Mouse (Mus musculus): ENCODE results near the gene Vmn1r163. TPM values are rescaled to one million over a fixed set of nuclear protein-coding genes. Genes with fewer than 3 reads are reported as not detected.
"Not testable (repeated sequence)": the region's sequence is repeated elsewhere in the genome, so short reads cannot be mapped to it uniquely, and the experiment has no call there.

Vmn1r163 gene
- polyA plus RNA-seq (2015; fragmentation: Nextera tagmentation; extraction: Ambion mirVana) = not detected in 2 replicates

GRCm38 (mm10) chr7:23055240-23055639 lies at the start of gene Vmn1r163:
Gene Vmn1r163 (plus strand): TSS chr7:23055540.
- WGBS (ENCODE audit: insufficient replicate concordance) = no CpG with 5 or more reads among the region's 1 CpGs
- H3K4me1 ChIP-seq (replicated peaks); ATAC-seq (ENCODE audit: low read depth): not testable (repeated sequence)

GRCm38 (mm10) chr7:23019823-23020222 lies 35.5 kb upstream of the Vmn1r163 start, which contains the start of gene Gm4216:
Gene Gm4216 (minus strand): TSS chr7:23019923.
- not testable (repeated sequence) for H3K27me3 ChIP-seq; H3K36me3 ChIP-seq; DNase-seq; H3K4me2 ChIP-seq; H3K4me3 ChIP-seq (replicated peaks); H3K9ac ChIP-seq; H3K27ac ChIP-seq; H3K9me3 ChIP-seq (replicated peaks); H3K4me1 ChIP-seq (replicated peaks); ATAC-seq (ENCODE audit: low read depth)
- WGBS (ENCODE audit: insufficient replicate concordance) = no CpG with 5 or more reads among the region's 3 CpGs

More at GRCm38 (mm10) chr7:23055240-23055639, at the start of gene Vmn1r163:
- H3K9me3 ChIP-seq (replicated peaks); H3K27ac ChIP-seq; H3K36me3 ChIP-seq; DNase-seq; H3K4me3 ChIP-seq (replicated peaks); H3K4me2 ChIP-seq; H3K9ac ChIP-seq; H3K27me3 ChIP-seq: not testable (repeated sequence)

DNA sequence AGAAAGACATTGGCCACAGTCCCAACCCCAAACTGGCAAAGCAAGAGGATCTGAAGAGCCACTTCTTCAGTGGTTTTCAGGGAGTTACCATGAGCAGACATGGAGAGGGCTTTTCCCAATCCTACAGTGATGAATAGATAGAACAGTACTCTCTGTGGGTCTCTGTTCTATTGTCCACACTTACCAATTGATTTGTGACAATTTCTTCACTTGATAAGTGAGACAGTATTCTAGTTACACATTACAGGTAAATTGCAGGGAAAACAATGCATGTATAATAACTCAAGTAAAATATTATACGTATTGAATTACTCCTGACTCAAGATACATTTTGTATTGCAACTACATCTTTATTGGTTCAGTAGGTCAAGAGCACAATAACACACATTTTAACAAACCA lies 12.0 kb downstream of the Vmn1r163 start, which contains the start of gene Gm8720:
Gene Gm8720, minus strand, starts transcription at position 101 of the 400 bp plus-strand sequence.
- DNase-seq; H3K4me3 ChIP-seq (replicated peaks); H3K4me1 ChIP-seq (replicated peaks); ATAC-seq (ENCODE audit: low read depth); H3K27me3 ChIP-seq; H3K9me3 ChIP-seq (replicated peaks); H3K9ac ChIP-seq; H3K4me2 ChIP-seq; H3K36me3 ChIP-seq; H3K27ac ChIP-seq: not testable (repeated sequence)
- WGBS (ENCODE audit: insufficient replicate concordance) = no CpG with 5 or more reads among the region's 1 CpGs

Other genes with a start within 250 kb of the Vmn1r163 start
- not detected in 2 replicates for gene Vmn1r159, start 211.9 kb upstream of the Vmn1r163 start, polyA plus RNA-seq (2015; fragmentation: Nextera tagmentation; extraction: Ambion mirVana)
- gene Vmn1r160, start 184.3 kb upstream of the Vmn1r163 start, polyA plus RNA-seq (2015; fragmentation: Nextera tagmentation; extraction: Ambion mirVana) = not detected in 2 replicates
- not detected in 2 replicates for gene Gm4214, start 70.9 kb upstream of the Vmn1r163 start, polyA plus RNA-seq (2015; fragmentation: Nextera tagmentation; extraction: Ambion mirVana)
- gene Gm4216, start 35.6 kb upstream of the Vmn1r163 start, polyA plus RNA-seq (2015; fragmentation: Nextera tagmentation; extraction: Ambion mirVana) = not detected in 2 replicates
- not detected in 2 replicates for gene Gm8720, start 11.9 kb downstream of the Vmn1r163 start, polyA plus RNA-seq (2015; fragmentation: Nextera tagmentation; extraction: Ambion mirVana)
- not detected in 2 replicates for gene Gm10662, start 88.9 kb downstream of the Vmn1r163 start, polyA plus RNA-seq (2015; fragmentation: Nextera tagmentation; extraction: Ambion mirVana)
- not detected in 2 replicates for gene Vmn1r165, start 161.8 kb downstream of the Vmn1r163 start, polyA plus RNA-seq (2015; fragmentation: Nextera tagmentation; extraction: Ambion mirVana)
- gene Vmn1r166, start 196.1 kb downstream of the Vmn1r163 start, polyA plus RNA-seq (2015; fragmentation: Nextera tagmentation; extraction: Ambion mirVana) = not detected in 2 replicates
- gene Gm6902, start 223.4 kb downstream of the Vmn1r163 start, polyA plus RNA-seq (2015; fragmentation: Nextera tagmentation; extraction: Ambion mirVana) = not detected in 2 replicates
- not detected in 2 replicates for gene Nlrp4e, start 245.7 kb downstream of the Vmn1r163 start, polyA plus RNA-seq (2015; fragmentation: Nextera tagmentation; extraction: Ambion mirVana)